8 mouse cellular contexts compared by ENCODE assay signal in the genomic region with DNA sequence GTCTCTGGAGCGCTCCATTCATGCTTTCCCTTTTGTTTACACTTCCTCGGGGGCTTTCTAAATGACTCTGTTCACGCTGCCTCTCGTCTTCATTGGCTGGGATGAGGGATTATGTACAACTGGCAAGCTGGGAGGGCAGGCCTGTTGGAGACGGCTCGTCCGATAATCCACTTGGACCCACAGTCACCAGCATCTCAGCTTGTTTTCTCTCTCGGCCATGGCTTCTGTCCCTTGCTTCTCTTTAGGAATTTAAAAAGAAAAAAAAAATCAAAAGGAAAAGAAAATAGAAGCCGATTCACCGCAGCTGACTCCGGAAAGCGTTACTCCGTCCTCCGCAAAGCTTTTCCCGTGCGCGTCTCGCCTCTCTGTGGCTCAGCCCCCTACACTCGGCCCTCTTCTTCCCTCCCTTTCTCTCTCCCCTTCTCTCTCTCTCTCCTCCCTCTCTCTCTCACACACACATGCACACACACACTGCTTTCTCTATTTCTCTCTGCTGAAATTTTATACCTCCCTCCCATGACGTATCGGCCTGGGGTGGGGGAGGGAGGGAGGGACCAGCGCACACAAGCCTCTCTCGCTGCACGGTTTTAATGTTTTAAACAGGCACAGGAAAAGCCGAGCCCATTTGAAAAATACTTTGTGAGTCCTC. TPM values are rescaled to one million over a fixed set of nuclear protein-coding genes. Genes with fewer than 3 reads are reported as not detected.
DNase-seq lines count a peak whose midpoint lies in the region; ATAC-seq and TF ChIP-seq lines count a peak whose summit lies in the region.

A gene (minus strand): TSS at position 489 of the 649 bp plus-strand sequence.

- TF ChIP-seq POLR2A in cerebellum, adult 2 months (IDR thresholded peaks at IDR 0.05; ENCODE audit: borderline replicate concordance, insufficient read depth, low read length) = peak; percentile 49; the same call in 1 of the 2 replicates

- no peak for TF ChIP-seq EP300 in liver, embryonic 14.5 days (IDR thresholded peaks at IDR 0.05; ENCODE audit: low read depth)

- peak within 1 kb of the TSS; percentile 53 for H3K9ac ChIP-seq in liver, embryonic 14.5 days (replicated peaks)
- H3K9ac ChIP-seq in neural tube, embryonic 13.5 days = peak within 1 kb of the TSS; percentile 73

- H3K27me3 ChIP-seq in cerebellum, adult 2 months (ENCODE audit: control insufficient read depth, insufficient read depth, low read length) = no peaks in the 10 kb centered on the region
- peaks cover 32% of the 10 kb centered on the region for H3K27me3 ChIP-seq in liver, embryonic 14.5 days (ENCODE audit: control insufficient read depth, insufficient read depth, low read length)
- H3K27me3 ChIP-seq in neural tube, embryonic 13.5 days = peaks cover 22% of the 10 kb centered on the region

- H3K4me3 ChIP-seq in cerebellum, adult 2 months (replicated peaks; ENCODE audit: insufficient read depth, low read depth, low read length) = peak within 1 kb of the TSS; percentile 56
- peak within 1 kb of the TSS; percentile 48 to 57 for H3K4me3 ChIP-seq in liver, embryonic 14.5 days (ENCODE audit: insufficient read depth in 1 of 2, low read depth in 2 of 2, low read length in 2 of 2)
- peak within 1 kb of the TSS; percentile 55 for H3K4me3 ChIP-seq in neural tube, embryonic 13.5 days

- ATAC-seq in liver, embryonic 14.5 days (ENCODE audit: insufficient read depth) = peak; percentile 39; the same call in 1 of the 2 replicates
- ATAC-seq in neural tube, embryonic 13.5 days (ENCODE audit: low read depth) = peak; percentile 55

- TF ChIP-seq CTCF in cerebellum, adult 2 months (IDR thresholded peaks at IDR 0.05; ENCODE audit: borderline replicate concordance, insufficient read depth, low read depth, low read length) = no peak
- TF ChIP-seq CTCF in liver, embryonic 14.5 days (IDR thresholded peaks at IDR 0.05; ENCODE audit: low read depth) = no peak

- peak within 1 kb of the TSS; percentile 65 for H3K27ac ChIP-seq in cerebellum, adult 2 months (ENCODE audit: insufficient read depth, low read length)
- H3K27ac ChIP-seq in liver, embryonic 14.5 days = no peak within 1 kb of the TSS
- H3K27ac ChIP-seq in neural tube, embryonic 13.5 days (replicated peaks) = peak within 1 kb of the TSS; percentile 84

- no peaks in the 10 kb centered on the region for H3K9me3 ChIP-seq in liver, embryonic 14.5 days (ENCODE audit: control insufficient read depth, low read length)
- H3K9me3 ChIP-seq in neural tube, embryonic 13.5 days = no peaks in the 10 kb centered on the region

- H3K4me2 ChIP-seq in liver, embryonic 14.5 days (ENCODE audit: low read depth) = peak within 1 kb of the TSS; percentile 80
- peak within 1 kb of the TSS; percentile 86 for H3K4me2 ChIP-seq in neural tube, embryonic 13.5 days

- H3K4me1 ChIP-seq in cerebellum, adult 2 months (ENCODE audit: control insufficient read depth, insufficient read depth, low read length) = peaks cover 13% of the 10 kb centered on the region
- H3K4me1 ChIP-seq in liver, embryonic 14.5 days (replicated peaks; ENCODE audit: control insufficient read depth in 2 of 2, insufficient read depth in 2 of 2, low read length in 1 of 2) = no peaks in the 10 kb centered on the region; a peak in 1 of 4 replicates
- peaks cover 50% of the 10 kb centered on the region for H3K4me1 ChIP-seq in neural tube, embryonic 13.5 days (replicated peaks)

- no peaks in the 10 kb centered on the region for H3K36me3 ChIP-seq in liver, embryonic 14.5 days (replicated peaks; ENCODE audit: control insufficient read depth, insufficient read depth, low read depth)
- H3K36me3 ChIP-seq in neural tube, embryonic 13.5 days = no peaks in the 10 kb centered on the region

- WGBS in cerebellum, adult 2 months = 13% methylated on average over 25 of the region's 25 CpGs
- 4% methylated on average over 25 of the region's 25 CpGs for WGBS in liver, embryonic 14.5 days (ENCODE audit: insufficient replicate concordance)
- WGBS in neural tube, embryonic 13.5 days = under 1% methylated on average over 25 of the region's 25 CpGs

- DNase-seq in urinary bladder, adult 18-20 months (ENCODE audit: low spot score in 2 of 2) = peak; percentile 14 to 47
- no peak for DNase-seq in urinary bladder, postnatal 10 days (ENCODE audit: low spot score)
- DNase-seq in cerebellum, adult 2 months = peak; percentile 64 to 67
- DNase-seq in gastrocnemius, postnatal 10 days = peak; percentile 60
- peak; percentile 79 for DNase-seq in induced T-regulatory cell, adult 2 months (ENCODE audit: low read depth)
- no peak for DNase-seq in liver, embryonic 14.5 days (ENCODE audit: low read depth in 3 of 3, low spot score in 3 of 3)
- DNase-seq in spleen, postnatal 10 days (ENCODE audit: low spot score in 2 of 2) = no peak

RNA-seq across cellular contexts. Expression of the gene that starts here (rescaled TPM):
- 15.2 and 15.7 TPM in 2 replicates for polyA plus RNA-seq in cerebellum, adult 2 months (2012; rRNA removed)
- total RNA-seq in gastrocnemius, postnatal 10 days (2021) = 10 to 100 TPM; 41.4 to 46.1 TPM
- polyA plus RNA-seq in liver, embryonic 14.5 days (2012; rRNA removed) = 0.94 and 1.2 TPM in 2 replicates
- 0.75 and 1.3 TPM in 2 replicates for polyA plus RNA-seq in liver, embryonic 14.5 days (2014; fragmentation: Nextera tagmentation; extraction: Ambion mirVana)
- 8.1 and 10.4 TPM in 2 replicates for polyA plus RNA-seq in neural tube, embryonic 13.5 days (2015; fragmentation: Nextera tagmentation; extraction: Ambion mirVana)

Comparison
In these comparisons a context has a peak if more than half of its experiments do, and no peak if none do; other contexts are left out.
1. DNase-seq: peak in urinary bladder, adult 18-20 months (2 of 2), cerebellum, adult 2 months (2 of 2), gastrocnemius, postnatal 10 days (single experiment) and induced T-regulatory cell, adult 2 months (single experiment); none in urinary bladder, postnatal 10 days (single experiment), liver, embryonic 14.5 days (0 of 3) and spleen, postnatal 10 days (0 of 2).
2. Peak in every context shown above with its lines, with median percentiles within 50 percentile points of each other: H3K4me3 ChIP-seq.